Mouse (Mus musculus): ENCODE measurements around the gene Mylip. TPM values are rescaled to one million over a fixed set of nuclear protein-coding genes. Genes with fewer than 3 reads are reported as not detected.

Gene Mylip
- polyA plus RNA-seq, 1 experiment from 2014 or later: 28.1 TPM

- WGBS: 47% methylated on average over 8 of the region's 8 CpGs
- no peak for ATAC-seq (ENCODE audit: low FRiP score, low read depth)
- Histone ChIP-seq H3K4me3 (no peak overlapping the region), H3K4me2 (replicated peaks) (no peak overlapping the region), H3K4me1 (peaks cover 62% of the 10 kb centered on the region), H3K9ac (no peak overlapping the region), H3K36me3 (no peaks in the 10 kb centered on the region), H3K9me3 (no peaks in the 10 kb centered on the region), H3K27ac (no peak overlapping the region), H3K27me3 (no peaks in the 10 kb centered on the region)
These were observed 53.5 kb downstream of the Mylip start for GRCm38 (mm10) chr13:45442918-45443535.

GRCm38 (mm10) chr13:45444220-45444619 lies 54.7 kb downstream of the Mylip start:
- Histone ChIP-seq H3K9me3 (no peaks in the 10 kb centered on the region), H3K4me3 (no peak overlapping the region), H3K36me3 (no peaks in the 10 kb centered on the region), H3K4me1 (peaks cover 52% of the 10 kb centered on the region), H3K27ac (no peak overlapping the region), H3K9ac (no peak overlapping the region), H3K4me2 (replicated peaks) (no peak overlapping the region), H3K27me3 (no peaks in the 10 kb centered on the region)
- no peak for ATAC-seq (ENCODE audit: low FRiP score, low read depth)
- WGBS: 78% methylated on average over 8 of the region's 8 CpGs

GRCm38 (mm10) chr13:45444652-45445051 lies 55.1 kb downstream of the Mylip start:
- H3K27me3 ChIP-seq: no peaks in the 10 kb centered on the region
- no peak overlapping the region for H3K27ac ChIP-seq
- H3K36me3 ChIP-seq: no peaks in the 10 kb centered on the region
- WGBS: 77% methylated on average over 9 of the region's 9 CpGs
- no peak overlapping the region for H3K4me3 ChIP-seq
- no peaks in the 10 kb centered on the region for H3K9me3 ChIP-seq
- H3K9ac ChIP-seq: no peak overlapping the region
- H3K4me1 ChIP-seq: peaks cover 48% of the 10 kb centered on the region
- ATAC-seq (ENCODE audit: low FRiP score, low read depth): no peak
- no peak overlapping the region for H3K4me2 ChIP-seq (replicated peaks)

GRCm38 (mm10) chr13:45446636-45447035 lies 57.1 kb downstream of the Mylip start:
- Histone ChIP-seq H3K27ac (no peak overlapping the region), H3K9ac (no peak overlapping the region), H3K36me3 (no peaks in the 10 kb centered on the region), H3K4me2 (replicated peaks) (no peak overlapping the region), H3K27me3 (no peaks in the 10 kb centered on the region), H3K9me3 (no peaks in the 10 kb centered on the region), H3K4me1 (peaks cover 28% of the 10 kb centered on the region), H3K4me3 (no peak overlapping the region)
- no peak for ATAC-seq (ENCODE audit: low FRiP score, low read depth)
- 41% methylated on average over 1 of the region's 1 CpGs for WGBS

- Histone ChIP-seq H3K4me2 (replicated peaks) (no peak overlapping the region), H3K4me3 (no peak overlapping the region), H3K27ac (no peak overlapping the region), H3K4me1 (peaks cover 26% of the 10 kb centered on the region), H3K9me3 (no peaks in the 10 kb centered on the region), H3K9ac (no peak overlapping the region), H3K36me3 (no peaks in the 10 kb centered on the region), H3K27me3 (no peaks in the 10 kb centered on the region)
- no peak for ATAC-seq (ENCODE audit: low FRiP score, low read depth)
- 92% methylated on average over 7 of the region's 7 CpGs for WGBS
These were observed 62.9 kb downstream of the Mylip start for GRCm38 (mm10) chr13:45452437-45452836.

GRCm38 (mm10) chr13:45453033-45453432 lies 63.5 kb downstream of the Mylip start:
- 56% methylated on average over 9 of the region's 9 CpGs for WGBS

GRCm38 (mm10) chr13:45454044-45454443 lies 64.5 kb downstream of the Mylip start:
- Histone ChIP-seq H3K27ac (no peak overlapping the region), H3K9ac (no peak overlapping the region), H3K9me3 (no peaks in the 10 kb centered on the region), H3K4me2 (replicated peaks) (no peak overlapping the region), H3K4me1 (peaks cover 26% of the 10 kb centered on the region), H3K27me3 (no peaks in the 10 kb centered on the region), H3K4me3 (no peak overlapping the region), H3K36me3 (no peaks in the 10 kb centered on the region)
- no peak for ATAC-seq (ENCODE audit: low FRiP score, low read depth)
- WGBS: 76% methylated on average over 1 of the region's 1 CpGs

More at GRCm38 (mm10) chr13:45453033-45453432, 63.5 kb downstream of the Mylip start:
- no peak for ATAC-seq (ENCODE audit: low FRiP score, low read depth)
- H3K27ac ChIP-seq: no peak overlapping the region
- no peak overlapping the region for H3K9ac ChIP-seq
- no peaks in the 10 kb centered on the region for H3K27me3 ChIP-seq
- H3K36me3 ChIP-seq: no peaks in the 10 kb centered on the region
- peaks cover 26% of the 10 kb centered on the region for H3K4me1 ChIP-seq
- H3K4me3 ChIP-seq: no peak overlapping the region
- no peaks in the 10 kb centered on the region for H3K9me3 ChIP-seq
- no peak overlapping the region for H3K4me2 ChIP-seq (replicated peaks)

GRCm38 (mm10) chr13:45454641-45455040 lies 65.1 kb downstream of the Mylip start:
- Histone ChIP-seq H3K9ac (no peak overlapping the region), H3K4me1 (peaks cover 26% of the 10 kb centered on the region), H3K27ac (0 out of 2 replicates have a peak overlapping the region, but pooled peaks have one; percentile 39), H3K4me2 (replicated peaks) (no peak overlapping the region; the same call in 1 of the 2 replicates), H3K9me3 (no peaks in the 10 kb centered on the region), H3K4me3 (no peak overlapping the region), H3K27me3 (no peaks in the 10 kb centered on the region), H3K36me3 (no peaks in the 10 kb centered on the region)
- WGBS: 16% methylated on average over 4 of the region's 4 CpGs
- ATAC-seq (ENCODE audit: low FRiP score, low read depth): no peak

- Histone ChIP-seq H3K36me3 (no peaks in the 10 kb centered on the region), H3K4me3 (no peak overlapping the region), H3K27me3 (no peaks in the 10 kb centered on the region), H3K27ac (0 out of 2 replicates have a peak overlapping the region, but pooled peaks have one; percentile 39), H3K4me2 (replicated peaks) (no peak overlapping the region; the same call in 1 of the 2 replicates), H3K9me3 (no peaks in the 10 kb centered on the region), H3K4me1 (peaks cover 26% of the 10 kb centered on the region), H3K9ac (no peak overlapping the region)
- WGBS: 28% methylated on average over 15 of the region's 15 CpGs
- no peak for ATAC-seq (ENCODE audit: low FRiP score, low read depth)
These were observed 65.7 kb downstream of the Mylip start for GRCm38 (mm10) chr13:45455108-45455861.

GRCm38 (mm10) chr13:45455862-45456192 lies 66.3 kb downstream of the Mylip start:
- no peak for ATAC-seq (ENCODE audit: low FRiP score, low read depth)
- 75% methylated on average over 2 of the region's 2 CpGs for WGBS
- peaks cover 26% of the 10 kb centered on the region for H3K4me1 ChIP-seq
- H3K4me2 ChIP-seq (replicated peaks): no peak overlapping the region
- no peaks in the 10 kb centered on the region for H3K27me3 ChIP-seq
- H3K36me3 ChIP-seq: no peaks in the 10 kb centered on the region
- no peak overlapping the region for H3K9ac ChIP-seq
- H3K9me3 ChIP-seq: no peaks in the 10 kb centered on the region
- no peak overlapping the region for H3K4me3 ChIP-seq
- no peak overlapping the region for H3K27ac ChIP-seq

GRCm38 (mm10) chr13:45457459-45457858 lies 67.9 kb downstream of the Mylip start:
- H3K27me3 ChIP-seq: no peaks in the 10 kb centered on the region
- no peak for ATAC-seq (ENCODE audit: low FRiP score, low read depth)
- H3K9ac ChIP-seq: no peak overlapping the region
- no peak overlapping the region for H3K4me2 ChIP-seq (replicated peaks)
- no peaks in the 10 kb centered on the region for H3K36me3 ChIP-seq
- H3K4me3 ChIP-seq: no peak overlapping the region
- no peaks in the 10 kb centered on the region for H3K9me3 ChIP-seq
- 51% methylated on average over 7 of the region's 7 CpGs for WGBS
- no peak overlapping the region for H3K27ac ChIP-seq
- peaks cover 26% of the 10 kb centered on the region for H3K4me1 ChIP-seq

- 84% methylated on average over 3 of the region's 3 CpGs for WGBS
- Histone ChIP-seq H3K9me3 (no peaks in the 10 kb centered on the region), H3K27ac (no peak overlapping the region), H3K36me3 (no peaks in the 10 kb centered on the region), H3K4me3 (no peak overlapping the region), H3K4me1 (peaks cover 7% of the 10 kb centered on the region), H3K9ac (no peak overlapping the region), H3K4me2 (replicated peaks) (no peak overlapping the region), H3K27me3 (no peaks in the 10 kb centered on the region)
- ATAC-seq (ENCODE audit: low FRiP score, low read depth): no peak
These were observed 70.6 kb downstream of the Mylip start for GRCm38 (mm10) chr13:45460177-45460576.
